In the genomic region with DNA sequence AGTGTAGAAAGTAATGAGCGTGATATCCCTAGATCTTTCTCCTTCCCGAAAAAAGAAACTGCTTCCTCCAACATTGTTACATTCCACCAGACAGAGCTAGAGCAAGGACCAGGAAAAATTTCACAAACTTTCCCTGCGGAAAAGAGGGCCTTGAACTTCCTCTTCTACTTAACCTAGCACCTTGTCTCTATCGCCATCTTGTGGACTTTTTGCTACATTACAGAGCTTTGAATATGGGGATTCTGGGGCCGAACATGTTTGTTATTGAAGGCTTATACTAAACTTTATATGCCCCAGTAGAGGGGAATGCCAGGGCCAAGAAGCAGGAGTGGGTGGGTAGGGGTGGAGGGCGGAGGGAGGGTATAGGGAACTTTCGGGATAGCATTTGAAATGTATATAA, we compare ENCODE assay signal across 10 mouse cellular contexts. TPM values are rescaled to one million over a fixed set of nuclear protein-coding genes. Genes with fewer than 3 reads are reported as not detected.
DNase-seq lines count a peak whose midpoint lies in the region; ATAC-seq lines count a peak whose summit lies in the region.
"Had no signal": no experiment of that assay in that cellular context is flagged by ENCODE, and none has a peak within 500 bp of the region (broad histone marks: within the 10 kb centered on the region; RNA-seq: fewer than 3 reads in every experiment).

No protein-coding gene starts in this region.

- no peaks in the 10 kb centered on the region for H3K36me3 ChIP-seq in heart, embryonic 12.5 days
- no peaks in the 10 kb centered on the region for H3K36me3 ChIP-seq in neural tube, embryonic 11.5 days (ENCODE audit: control insufficient read depth, insufficient read depth, low read length)
- no peaks in the 10 kb centered on the region for H3K36me3 ChIP-seq in neural tube, embryonic 15.5 days

- ATAC-seq in heart, embryonic 12.5 days (ENCODE audit: insufficient number of reproducible peaks, low FRiP score) = no peak
- no peak for ATAC-seq in neural tube, embryonic 11.5 days (ENCODE audit: insufficient read depth, low FRiP score, low TSS enrichment)
- ATAC-seq in neural tube, embryonic 15.5 days (ENCODE audit: low FRiP score) = no peak

- no peaks in the 10 kb centered on the region for H3K4me1 ChIP-seq in heart, embryonic 12.5 days (replicated peaks)
- no peaks in the 10 kb centered on the region for H3K4me1 ChIP-seq in neural tube, embryonic 11.5 days (ENCODE audit: control insufficient read depth, insufficient read depth, low read length)
- peaks cover 7% of the 10 kb centered on the region; the same call in 1 of the 2 replicates for H3K4me1 ChIP-seq in neural tube, embryonic 15.5 days

- WGBS in heart, embryonic 12.5 days = 34% methylated on average over 7 of the region's 7 CpGs
- 35% methylated on average over 7 of the region's 7 CpGs for WGBS in neural tube, embryonic 11.5 days
- WGBS in neural tube, embryonic 15.5 days = 39% methylated on average over 7 of the region's 7 CpGs

- no peaks in the 10 kb centered on the region for H3K9me3 ChIP-seq in heart, embryonic 12.5 days (replicated peaks)
- H3K9me3 ChIP-seq in neural tube, embryonic 11.5 days (ENCODE audit: control insufficient read depth, low read length) = no peaks in the 10 kb centered on the region
- H3K9me3 ChIP-seq in neural tube, embryonic 15.5 days (replicated peaks) = no peaks in the 10 kb centered on the region

- no peak overlapping the region for H3K9ac ChIP-seq in heart, embryonic 12.5 days
- H3K9ac ChIP-seq in neural tube, embryonic 11.5 days (ENCODE audit: low read length) = no peak overlapping the region
- H3K9ac ChIP-seq in neural tube, embryonic 15.5 days (replicated peaks) = no peak overlapping the region

- no peak overlapping the region for H3K4me3 ChIP-seq in heart, embryonic 12.5 days
- H3K4me3 ChIP-seq in neural tube, embryonic 11.5 days (ENCODE audit: low read depth, low read length) = no peak overlapping the region
- no peak overlapping the region for H3K4me3 ChIP-seq in neural tube, embryonic 15.5 days (replicated peaks)

- H3K27ac ChIP-seq in heart, embryonic 12.5 days (ENCODE audit: poor library complexity, severe bottlenecking) = no peak overlapping the region
- no peak overlapping the region for H3K27ac ChIP-seq in neural tube, embryonic 11.5 days (ENCODE audit: low read depth, low read length)
- H3K27ac ChIP-seq in neural tube, embryonic 15.5 days (replicated peaks) = no peak overlapping the region

- H3K27me3 ChIP-seq in heart, embryonic 12.5 days (replicated peaks) = peaks cover 48% of the 10 kb centered on the region
- H3K27me3 ChIP-seq in neural tube, embryonic 11.5 days (ENCODE audit: control insufficient read depth, insufficient read depth, low read length) = peaks cover 31% of the 10 kb centered on the region
- peaks cover 41% of the 10 kb centered on the region for H3K27me3 ChIP-seq in neural tube, embryonic 15.5 days (replicated peaks)

- H3K4me2 ChIP-seq in heart, embryonic 12.5 days = no peak overlapping the region
- H3K4me2 ChIP-seq in neural tube, embryonic 11.5 days (ENCODE audit: low read depth) = no peak overlapping the region
- no peak overlapping the region for H3K4me2 ChIP-seq in neural tube, embryonic 15.5 days

- DNase-seq in heart, adult 8-10 months (ENCODE audit: low spot score) = peak; percentile 4
- DNase-seq in neural tube, embryonic 11.5 days (ENCODE audit: low spot score) = peak; percentile 21
- no peak for DNase-seq in neural tube, embryonic 10.5 days (ENCODE audit: extremely low spot score, low spot score)
- DNase-seq in cerebellum, postnatal 10 days = peak; percentile 51 to 55
- peak; percentile 27 for DNase-seq in lung, postnatal 14 days
- no peak for DNase-seq in urinary bladder, adult 2 months (ENCODE audit: low spot score)

RNA-seq across cellular contexts. Expression of gene Gm26992, which starts 21.9 kb away (rescaled TPM):
- not detected for total RNA-seq in heart, adult 8-10 months (2022)
- polyA plus RNA-seq in heart, embryonic 12.5 days (2016; fragmentation: Nextera tagmentation; extraction: Ambion mirVana) = not detected in 2 replicates
- polyA plus RNA-seq in neural tube, embryonic 11.5 days (2014; fragmentation: Nextera tagmentation; extraction: Ambion mirVana) = not detected in 2 replicates
- 0.52 and 1.1 TPM in 2 replicates for polyA plus RNA-seq in urinary bladder, adult 2 months (2012; rRNA removed)
- not detected in 2 replicates for polyA plus RNA-seq in neural tube, embryonic 15.5 days (2015; fragmentation: Nextera tagmentation; extraction: Ambion mirVana)
- total RNA-seq: left cerebral cortex, postnatal 10 days had no signal
- polyA plus RNA-seq: spleen, adult 2 months had no signal

RNA-seq across cellular contexts. Expression of gene Tsx, which starts 29.5 kb away (rescaled TPM):
- total RNA-seq in heart, adult 8-10 months (2022) = not detected
- polyA plus RNA-seq in heart, embryonic 12.5 days (2016; fragmentation: Nextera tagmentation; extraction: Ambion mirVana) = 0.24 TPM in 1 of 2 replicates, not detected in the other
- 0.29 and 0.82 TPM in 2 replicates for polyA plus RNA-seq in neural tube, embryonic 11.5 days (2014; fragmentation: Nextera tagmentation; extraction: Ambion mirVana)
- 1.3 TPM in 2 replicates for polyA plus RNA-seq in urinary bladder, adult 2 months (2012; rRNA removed)
- polyA plus RNA-seq in neural tube, embryonic 15.5 days (2015; fragmentation: Nextera tagmentation; extraction: Ambion mirVana) = 0.26 and 0.46 TPM in 2 replicates
- polyA plus RNA-seq: spleen, adult 2 months had no signal

Comparison
In these comparisons a context has a peak if more than half of its experiments do, and no peak if none do; other contexts are left out.
1. DNase-seq: peak in heart, adult 8-10 months (single experiment), neural tube, embryonic 11.5 days (single experiment), cerebellum, postnatal 10 days (2 of 2) and lung, postnatal 14 days (single experiment); none in neural tube, embryonic 10.5 days (single experiment) and urinary bladder, adult 2 months (single experiment).